Mouse (Mus musculus): ENCODE measurements around the gene Amer2. TPM values are rescaled to one million over a fixed set of nuclear protein-coding genes. Genes with fewer than 3 reads are reported as not detected.
"Not testable (repeated sequence)": the region's sequence is repeated elsewhere in the genome, so short reads cannot be mapped to it uniquely, and the experiment has no call there.

Gene Amer2
- 10 to 100 TPM; 36.7 to 42.5 TPM for total RNA-seq (2021)

DNA sequence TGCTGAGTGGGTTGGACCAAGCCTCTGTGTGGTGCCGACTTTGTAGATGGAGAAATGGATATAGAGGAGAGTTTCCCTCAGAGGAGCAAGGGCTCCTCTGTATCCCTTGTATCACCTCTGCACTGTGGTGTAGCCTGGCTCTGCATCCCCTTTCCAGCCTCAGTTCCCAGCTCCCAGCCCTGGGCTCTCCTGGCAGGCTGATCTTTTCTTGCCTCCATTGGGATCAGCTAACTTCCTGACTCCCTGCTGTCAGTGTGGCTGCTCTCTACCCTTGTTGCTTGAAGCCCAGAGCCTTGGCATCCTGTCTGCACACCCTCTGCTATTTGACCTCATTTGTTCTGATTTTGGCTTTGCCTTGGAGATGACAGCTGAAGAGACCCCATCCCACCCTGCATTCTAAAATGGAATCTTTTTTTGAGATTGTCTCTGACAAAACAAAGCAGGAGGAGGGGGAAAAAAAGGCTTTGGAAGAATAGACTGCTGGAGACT lies at the start of gene Amer2:
Gene Amer2 (plus strand): TSS at position 439 of the 489 bp plus-strand sequence.
- intact Hi-C loops (cut with DNase I), result no loop called here
- no peak for DNase-seq (ENCODE audit: low spot score in 2 of 2)

DNA sequence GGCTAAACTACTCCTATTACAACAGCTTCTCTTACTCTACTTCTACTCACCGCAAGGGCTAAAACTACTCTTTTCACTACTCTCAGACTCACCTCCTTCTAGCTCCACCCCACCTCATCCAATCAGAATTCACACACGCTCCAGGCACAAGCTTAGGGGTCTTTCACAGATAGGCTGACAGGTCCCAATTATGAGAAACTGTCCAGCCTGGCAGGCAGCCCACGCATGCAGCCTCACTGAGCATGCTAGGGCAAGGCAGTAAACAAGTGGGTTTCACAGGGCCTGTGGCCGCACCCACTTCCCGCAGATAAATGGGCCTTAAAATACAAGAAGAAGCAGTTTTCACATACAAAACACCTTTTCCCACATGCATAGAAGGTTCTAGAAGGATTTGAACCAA lies 33.1 kb upstream of the Amer2 start:
- DNase-seq (ENCODE audit: low spot score in 2 of 2); intact Hi-C loops (cut with DNase I): not testable (repeated sequence)

DNA sequence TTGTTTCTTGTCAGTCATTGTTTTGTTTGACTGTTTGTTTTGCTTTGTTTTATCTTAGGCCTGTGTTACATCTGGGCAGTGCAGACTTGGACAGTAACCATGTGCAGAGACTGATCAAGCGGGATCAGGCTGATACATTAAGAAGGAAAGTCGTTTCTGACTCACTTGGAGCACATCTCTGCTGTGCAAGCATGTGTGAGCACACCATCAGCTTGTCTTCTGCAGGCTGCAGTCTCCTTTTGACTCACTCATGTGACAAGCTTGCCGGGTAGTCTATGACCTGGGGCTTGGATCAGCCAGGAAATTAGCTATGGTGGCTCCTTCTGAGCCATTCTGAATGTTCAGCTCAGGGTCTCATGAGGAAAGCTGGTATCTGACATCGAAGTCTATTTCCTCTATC lies 32.5 kb upstream of the Amer2 start:
- intact Hi-C loops (cut with DNase I), result no loop called here
- DNase-seq (ENCODE audit: low spot score in 2 of 2), result no peak

DNA sequence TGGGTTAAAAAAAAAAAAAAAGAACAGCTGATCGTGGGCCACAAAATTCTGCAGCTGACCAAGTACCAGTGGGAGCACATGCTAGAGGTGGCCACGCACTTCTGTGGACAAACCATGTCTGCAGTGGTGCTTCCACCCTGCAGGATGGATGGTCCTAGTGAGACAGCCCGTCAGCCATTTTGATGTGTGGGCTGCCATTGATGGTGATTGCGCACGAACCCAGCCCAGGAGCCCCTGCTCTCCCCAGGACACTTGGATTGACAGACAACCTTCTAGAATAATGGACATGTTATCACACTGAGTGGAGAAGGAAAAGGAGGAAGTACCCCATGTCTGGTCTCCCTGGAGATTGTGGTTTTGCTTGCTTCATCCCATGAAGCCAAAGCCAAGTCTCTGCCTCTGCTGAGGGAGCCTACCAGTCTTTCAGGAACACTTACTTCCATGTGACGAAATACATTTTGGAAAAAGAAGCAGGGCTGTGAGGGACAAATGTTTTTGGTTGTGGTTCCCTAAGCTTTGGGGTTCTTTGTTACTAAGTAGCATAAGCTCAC lies 27.7 kb upstream of the Amer2 start:
- intact Hi-C loops (cut with DNase I), result no loop called here

DNA sequence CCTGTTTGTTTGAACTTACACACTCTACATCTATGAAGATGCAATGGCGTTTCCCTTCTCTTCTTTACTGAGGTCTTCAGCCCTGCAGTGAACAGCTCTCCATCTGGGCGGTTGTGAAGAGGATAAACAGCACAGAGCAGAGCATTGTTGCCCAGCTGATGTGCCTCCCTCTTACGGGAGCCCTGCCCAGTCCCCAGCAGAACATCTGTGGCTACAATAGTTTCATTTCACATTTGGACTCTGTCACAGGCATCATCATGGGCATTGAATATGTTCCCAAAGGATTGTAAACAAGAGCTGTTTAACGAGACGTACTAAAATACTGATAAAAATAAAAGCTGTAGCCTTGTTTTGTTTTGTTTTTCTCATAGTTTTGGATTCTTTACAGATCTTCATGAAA lies 14.7 kb upstream of the Amer2 start:
- intact Hi-C loops (cut with DNase I), result no loop called here
- DNase-seq (ENCODE audit: low spot score in 2 of 2), result no peak

More for the DNA sequence above, 27.7 kb upstream of the Amer2 start:
- no peak for DNase-seq (ENCODE audit: low spot score in 2 of 2)

DNA sequence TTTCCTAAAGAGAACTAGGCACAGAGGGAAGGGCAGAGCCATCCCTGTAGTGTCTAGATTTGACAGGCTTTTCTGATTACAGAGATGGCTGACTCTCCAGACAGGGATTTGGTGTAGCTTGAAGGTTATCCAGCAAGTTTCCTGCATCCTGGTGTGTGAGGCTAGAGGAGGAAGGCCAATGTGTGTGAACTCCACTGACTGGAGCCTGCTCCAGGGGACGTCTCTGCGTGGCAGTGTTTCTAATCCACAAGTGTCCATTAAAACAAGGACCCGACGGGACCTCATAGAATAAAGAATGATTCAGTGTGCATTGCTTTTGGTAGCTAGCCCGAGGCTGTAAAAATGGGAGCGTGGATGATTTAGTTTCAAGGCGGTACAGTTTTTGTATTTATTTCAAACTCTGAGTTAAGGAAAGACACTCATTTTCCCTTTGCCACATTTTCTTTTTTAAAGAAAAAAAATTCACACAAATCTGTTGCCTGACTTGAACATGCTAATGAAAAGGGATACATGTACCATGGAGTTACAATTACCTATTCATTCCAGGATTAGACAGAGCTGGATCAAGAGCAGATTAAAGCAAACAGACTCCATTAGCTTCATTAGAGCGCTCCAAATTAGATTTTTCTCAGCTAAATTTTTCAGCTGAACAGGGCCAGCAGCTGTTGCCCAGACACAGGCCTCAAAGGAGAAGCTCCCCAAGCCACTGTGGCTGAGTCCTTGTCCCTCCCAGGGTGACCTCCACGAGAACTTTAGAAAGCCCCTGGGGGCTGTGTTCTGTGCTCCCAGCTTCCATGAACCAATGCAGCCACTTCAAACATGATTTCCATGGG lies 11.5 kb upstream of the Amer2 start:
- no peak for DNase-seq (ENCODE audit: low spot score in 2 of 2)
- intact Hi-C loops (cut with DNase I), result no loop called here

DNA sequence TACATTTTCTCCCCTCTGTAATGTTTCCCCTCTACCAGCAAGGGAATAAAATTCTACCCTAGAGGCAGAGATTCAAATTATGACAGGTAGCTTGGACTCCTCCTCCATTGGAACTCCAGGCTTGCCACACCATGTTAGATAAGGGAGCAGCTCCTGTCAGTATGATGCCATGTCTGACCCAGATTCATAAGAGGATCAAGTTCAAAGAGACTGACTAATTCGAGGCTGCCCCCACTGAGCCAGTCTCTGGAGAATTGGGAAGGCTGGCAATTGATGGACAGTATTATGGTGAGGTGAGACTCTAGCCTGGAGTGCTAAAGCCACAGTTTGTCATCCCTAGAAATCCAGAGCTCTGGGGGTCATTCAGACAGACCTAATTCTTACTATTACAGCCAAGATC lies 6.3 kb upstream of the Amer2 start:
- no peak for DNase-seq (ENCODE audit: low spot score in 2 of 2)
- intact Hi-C loops (cut with DNase I), result no loop called here

DNA sequence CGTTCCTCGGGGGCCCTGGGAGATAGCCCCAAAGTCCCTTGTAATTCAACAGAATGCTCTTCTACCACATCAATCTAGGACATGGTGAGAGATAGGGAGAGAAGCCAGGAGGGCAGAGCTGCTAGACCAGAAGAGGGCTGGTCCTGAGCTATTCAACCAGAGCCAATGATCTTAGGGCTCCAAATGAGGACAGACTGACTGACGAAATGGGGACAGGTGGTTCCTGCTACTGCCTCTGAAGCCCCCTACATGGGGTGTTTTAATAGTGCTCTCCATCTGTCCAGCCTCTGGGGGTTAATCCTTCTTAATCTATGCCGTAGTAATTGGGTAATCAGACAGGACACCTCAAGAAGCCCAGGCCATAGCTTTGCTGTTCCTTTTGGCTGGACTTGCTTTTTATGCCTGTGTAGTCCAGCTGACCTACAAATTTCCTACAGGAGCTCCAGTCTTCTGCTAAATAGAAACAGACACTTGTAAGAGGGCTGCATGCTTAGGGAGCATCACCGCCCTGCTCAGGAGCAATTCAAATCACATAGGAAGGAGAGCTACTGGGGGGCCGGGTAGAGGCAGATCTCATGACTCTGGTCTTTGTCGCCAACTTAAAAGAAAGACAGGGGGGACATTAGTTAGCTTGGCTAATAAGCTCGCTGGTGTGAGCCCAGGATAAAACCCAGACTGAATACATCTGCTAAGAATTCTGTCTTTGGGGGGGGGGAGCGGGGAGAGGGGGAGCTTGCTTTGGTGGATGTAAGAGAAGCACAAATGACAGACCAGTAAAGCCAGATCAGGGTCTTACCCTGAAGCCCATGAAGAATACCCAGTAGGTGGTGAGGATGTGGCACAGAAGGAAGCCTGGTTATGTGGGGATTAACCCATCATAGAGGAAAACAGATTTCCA lies 4.0 kb upstream of the Amer2 start:
- intact Hi-C loops (cut with DNase I), result no loop called here
- no peak for DNase-seq (ENCODE audit: low spot score in 2 of 2)

DNA sequence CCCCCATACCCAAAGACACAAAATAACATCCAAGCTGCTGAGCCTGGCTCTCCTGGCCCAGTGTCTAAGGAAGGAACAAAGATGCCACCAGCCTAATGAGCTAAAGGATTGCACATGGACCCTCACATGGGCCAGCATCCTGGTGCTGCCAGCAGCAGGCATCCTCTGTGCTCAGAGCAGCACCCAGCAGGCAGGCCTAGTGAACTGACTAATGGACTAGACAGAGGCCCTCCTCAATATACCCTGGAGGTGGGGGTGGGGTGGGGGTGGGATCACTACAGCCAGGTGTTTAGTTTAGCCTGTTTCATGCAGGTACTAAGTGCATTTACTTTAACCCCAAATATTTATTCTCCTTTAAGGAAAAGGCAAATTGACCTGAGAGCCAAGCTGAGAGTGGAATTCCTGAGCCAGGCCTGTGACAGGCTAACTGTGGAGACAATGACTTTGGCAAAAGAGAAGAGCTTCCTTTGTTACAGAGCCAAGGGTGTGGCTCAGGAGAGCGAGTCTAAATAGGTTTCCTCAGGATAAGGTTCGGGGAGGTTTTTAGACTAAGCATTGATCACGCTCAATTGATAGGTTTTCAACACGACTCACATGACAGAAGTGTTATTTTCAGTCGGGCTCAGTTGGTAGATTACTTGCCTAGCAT lies 3.3 kb upstream of the Amer2 start:
- no peak for DNase-seq (ENCODE audit: low spot score in 2 of 2)
- intact Hi-C loops (cut with DNase I), result no loop called here

DNA sequence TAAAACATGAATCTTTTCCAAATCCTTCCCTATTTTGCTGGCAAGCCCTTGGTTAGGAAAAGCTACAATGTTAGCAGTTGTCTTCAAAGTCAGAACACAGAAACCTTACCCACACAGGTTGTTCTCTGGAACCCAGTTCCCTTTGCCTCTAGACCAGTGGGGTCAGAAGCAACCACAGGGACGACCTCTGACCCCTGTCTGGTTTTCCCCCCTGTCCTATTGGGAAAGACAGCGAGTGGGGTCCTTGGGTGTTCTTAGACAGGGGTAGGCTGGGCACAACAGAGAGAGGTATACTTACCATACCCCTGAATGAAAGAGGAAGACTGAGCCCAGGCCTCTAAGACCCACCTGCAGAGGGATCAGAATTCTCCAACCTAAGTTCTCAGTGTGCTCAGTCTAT lies 4.0 kb downstream of the Amer2 start:
- DNase-seq (ENCODE audit: low spot score in 2 of 2), result no peak
- intact Hi-C loops (cut with DNase I), result loop anchor here (5.0 kb wide), 2 partner anchors 75 to 125 kb away; partner anchors contain the start of genes Gm49336 and Nupl1

DNA sequence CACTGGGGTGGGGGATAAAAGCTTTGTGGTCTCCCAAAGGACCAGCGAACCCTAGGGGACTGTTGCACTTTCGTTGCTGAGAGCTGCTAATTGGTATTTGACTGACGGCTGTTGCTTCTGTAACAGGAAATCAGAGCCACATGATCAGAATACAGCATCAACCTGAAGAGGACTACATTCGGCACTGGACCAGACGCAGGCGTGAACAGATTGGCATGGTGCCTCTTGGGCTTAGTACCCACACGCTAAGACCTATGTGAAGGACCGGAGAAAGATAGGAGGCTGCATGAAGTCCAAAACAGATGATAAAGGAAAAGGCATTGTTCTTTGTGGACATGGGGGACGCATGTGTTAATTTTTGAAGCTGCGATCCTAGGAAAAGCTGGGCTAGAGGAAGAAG lies 4.5 kb downstream of the Amer2 start:
- intact Hi-C loops (cut with DNase I), result loop anchor here (5.0 kb wide), 2 partner anchors 75 to 125 kb away; partner anchors contain the start of genes Gm49336 and Nupl1
- DNase-seq (ENCODE audit: low spot score in 2 of 2), result peak; percentile 54

DNA sequence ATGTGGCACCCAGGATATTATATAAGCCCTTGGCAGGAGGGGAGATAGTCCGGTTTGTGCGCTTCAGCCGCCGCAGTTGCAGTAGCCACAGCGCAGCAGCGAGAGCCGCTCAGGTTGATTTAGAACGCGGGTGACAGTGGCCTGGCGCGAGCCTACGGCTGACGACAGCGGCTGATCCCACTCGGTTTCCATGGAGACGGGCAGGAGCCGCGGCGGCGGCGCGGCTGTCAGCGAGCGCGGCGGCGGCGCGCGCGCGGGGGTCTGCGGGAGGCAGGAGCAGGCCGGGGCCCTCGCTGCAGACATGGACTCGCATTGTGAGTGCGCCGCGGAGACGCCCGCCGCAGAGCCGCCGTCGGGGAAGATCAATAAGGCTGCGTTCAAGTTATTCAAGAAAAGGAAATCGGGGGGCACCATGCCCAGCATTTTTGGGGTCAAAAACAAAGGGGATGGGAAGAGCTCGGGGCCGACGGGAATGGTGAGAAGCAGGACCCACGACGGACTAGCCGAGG lies 5.1 kb downstream of the Amer2 start:
- intact Hi-C loops (cut with DNase I), result loop anchor here (1.0 to 5.0 kb wide), 3 partner anchors 76 to 126 kb away; partner anchors contain the start of genes Gm49336, Mtmr6 and Nupl1
- peak; percentile 88 to 91 for DNase-seq (ENCODE audit: low spot score in 2 of 2)

DNA sequence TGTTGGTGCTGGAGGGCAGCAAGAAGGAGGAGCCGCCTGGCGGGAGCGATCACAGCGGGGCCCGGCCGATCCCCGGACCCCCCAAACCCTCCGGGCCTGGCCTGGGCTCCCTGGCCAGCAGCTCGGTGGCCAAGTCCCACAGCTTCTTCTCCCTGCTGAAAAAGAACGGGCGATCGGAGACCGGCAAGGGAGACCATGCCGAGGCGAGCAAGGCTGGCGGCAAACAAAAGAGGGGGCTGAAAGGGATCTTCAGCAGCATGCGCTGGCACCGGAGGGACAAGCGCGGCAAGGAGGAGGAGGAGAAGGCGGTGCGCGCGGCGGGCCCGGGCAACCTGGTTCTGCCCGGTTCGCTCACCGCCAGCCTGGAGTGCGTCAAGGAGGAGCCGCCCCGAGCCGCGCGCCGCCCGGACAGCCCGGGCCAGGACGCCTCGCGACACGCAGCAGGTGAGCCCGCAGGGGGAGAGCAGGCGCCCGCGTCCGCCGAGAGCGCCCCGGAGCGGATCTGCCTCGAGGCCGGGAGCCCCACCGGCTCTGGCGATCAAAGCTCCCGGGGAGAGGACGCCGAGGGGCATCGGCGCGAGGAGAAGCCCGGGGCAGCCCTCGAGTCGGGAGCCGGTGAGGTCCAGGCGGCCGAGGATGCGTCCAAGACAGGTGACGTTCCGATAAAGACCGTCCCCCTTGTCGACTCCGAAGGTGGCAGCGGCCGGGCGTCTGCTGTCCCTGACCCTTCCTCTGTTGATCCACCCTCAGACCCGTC lies 5.7 kb downstream of the Amer2 start:
- DNase-seq (ENCODE audit: low spot score in 2 of 2), result peak; percentile 70 to 81
- intact Hi-C loops (cut with DNase I), result loop anchor here (1.0 to 5.0 kb wide), 3 partner anchors 76 to 126 kb away; partner anchors contain the start of genes Gm49336, Mtmr6 and Nupl1

DNA sequence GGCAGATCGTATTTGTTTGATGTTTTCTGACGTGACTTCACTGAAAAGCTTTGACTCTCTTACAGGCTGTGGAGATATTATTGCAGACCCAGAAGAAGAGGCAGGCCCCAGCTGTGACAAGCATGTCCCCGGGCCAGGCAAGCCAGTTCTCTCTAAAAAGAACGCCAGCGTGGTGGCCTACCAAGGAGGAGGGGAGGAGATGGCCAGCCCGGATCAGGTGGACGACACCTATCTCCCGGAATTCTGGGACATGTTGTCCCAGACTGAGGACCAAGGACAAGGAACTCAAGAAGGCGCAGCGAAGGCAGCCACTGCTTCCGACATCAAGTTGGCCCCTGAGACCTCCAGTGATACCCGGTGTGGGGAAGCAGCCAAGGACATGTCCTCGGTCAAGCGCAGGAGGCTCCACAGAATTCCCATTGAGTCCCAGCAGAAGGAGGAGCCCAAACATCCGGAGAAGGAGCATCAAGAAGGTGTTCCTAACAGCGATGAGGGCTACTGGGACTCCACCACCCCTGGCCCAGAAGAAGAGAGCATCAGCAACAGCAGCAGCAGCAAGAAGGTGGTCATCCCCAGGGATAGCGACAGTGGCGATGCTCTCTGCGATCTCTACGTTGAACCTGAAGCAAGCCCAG lies 6.4 kb downstream of the Amer2 start:
- peak; percentile 31 to 45 for DNase-seq (ENCODE audit: low spot score in 2 of 2)
- intact Hi-C loops (cut with DNase I), result loop anchor here (5.0 kb wide), 2 partner anchors 77 to 127 kb away; partner anchors contain the start of genes Gm49336 and Nupl1

DNA sequence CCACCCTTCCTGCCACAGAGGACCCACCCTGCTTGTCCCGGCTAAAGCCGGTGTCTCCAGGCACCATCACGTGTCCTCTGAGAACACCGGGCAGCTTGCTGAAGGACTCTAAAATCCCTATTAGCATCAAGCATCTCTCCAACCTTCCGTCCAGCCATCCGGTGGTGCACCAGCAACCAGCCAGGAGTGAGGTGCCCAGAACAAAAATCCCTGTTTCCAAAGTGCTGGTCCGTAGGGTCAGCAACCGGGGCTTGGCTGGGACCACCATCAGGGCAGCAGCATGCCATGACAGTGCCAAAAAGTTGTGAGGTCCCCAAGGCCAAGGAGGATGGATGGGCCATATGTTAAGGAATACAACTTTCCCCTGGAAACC lies 6.9 kb downstream of the Amer2 start:
- DNase-seq (ENCODE audit: low spot score in 2 of 2), result peak in 1 of 2 experiments; percentile 35
- intact Hi-C loops (cut with DNase I), result loop anchor here (5.0 kb wide), 2 partner anchors 78 to 128 kb away; partner anchors contain the start of genes Gm49336 and Nupl1

DNA sequence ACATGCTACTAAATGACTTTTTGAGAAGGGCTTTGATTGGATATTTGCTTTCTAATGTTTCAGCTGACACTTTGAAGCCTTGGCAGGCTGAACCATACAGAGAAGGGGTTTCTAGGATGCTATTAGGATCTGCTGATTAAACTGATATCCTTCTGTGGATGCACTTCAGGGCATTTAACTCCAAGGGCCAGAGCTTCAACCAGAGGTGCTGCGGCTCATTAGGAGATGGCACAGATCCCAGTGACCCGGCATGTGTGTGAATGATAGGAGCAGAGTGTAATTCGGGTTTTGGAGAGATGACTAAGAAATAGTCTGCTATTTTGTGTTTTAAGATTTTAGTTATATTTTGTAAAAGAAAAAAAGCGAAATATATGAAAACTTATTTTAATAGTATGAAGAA lies 8.6 kb downstream of the Amer2 start:
- intact Hi-C loops (cut with DNase I), result no loop called here
- no peak for DNase-seq (ENCODE audit: low spot score in 2 of 2)

DNA sequence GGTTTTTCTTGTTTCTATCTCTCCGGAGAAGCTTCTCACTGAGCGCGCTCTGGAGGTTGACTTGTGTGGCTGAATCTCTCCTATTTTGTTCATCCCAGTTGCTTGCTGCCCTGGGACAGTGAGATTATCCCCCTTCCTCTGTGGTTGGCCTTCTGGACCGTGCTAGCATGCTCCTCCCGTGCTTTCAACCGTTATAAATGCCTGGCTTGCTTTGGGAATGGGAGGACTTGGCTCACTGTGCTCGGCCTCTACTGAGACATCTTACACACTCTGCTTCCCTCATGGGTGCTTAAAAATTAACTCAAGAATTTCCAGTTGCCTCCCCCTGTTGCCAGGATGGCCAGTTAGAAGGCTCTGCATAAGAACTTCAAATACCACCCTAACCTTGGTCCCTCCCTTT lies 10.8 kb downstream of the Amer2 start:
- DNase-seq (ENCODE audit: low spot score in 2 of 2), result no peak
- intact Hi-C loops (cut with DNase I), result no loop called here

DNA sequence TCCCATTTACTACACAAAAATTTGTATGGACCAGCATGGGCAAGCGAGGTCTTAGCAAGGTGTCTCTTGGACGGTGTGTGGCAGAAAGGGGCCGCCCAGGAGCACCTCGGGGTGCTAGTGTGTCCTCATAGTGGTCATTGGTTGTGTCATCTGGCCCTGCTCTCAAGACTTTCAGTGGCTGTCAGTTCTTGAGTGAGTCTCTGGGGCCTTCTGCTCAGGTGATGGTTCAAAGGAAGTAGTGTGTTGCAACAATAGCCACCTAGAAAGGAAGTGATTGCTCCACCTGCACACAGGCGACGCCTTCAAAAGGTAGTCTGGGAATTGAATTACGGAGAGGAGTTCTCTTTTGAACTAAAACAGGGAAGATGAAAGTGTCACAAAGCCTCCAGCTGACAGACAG lies 11.2 kb downstream of the Amer2 start:
- intact Hi-C loops (cut with DNase I), result no loop called here
- DNase-seq (ENCODE audit: low spot score in 2 of 2), result no peak

All from left cerebral cortex, postnatal 36 days (tissue).